Mouse (Mus musculus) cortical plate, adult 2 months (tissue): ENCODE results near the gene Syne1.

Experiments
- CTCF ChIP-seq: fragments of 200-500 bp; IDR thresholded peaks from 2 replicates; pipeline ENCODE4 v1.5.1; 2011; ENCODE audit warnings: mild to moderate bottlenecking, control low read depth, low read length; ENCODE audit not compliant: insufficient read depth; ENCODE audit errors: extremely low read depth
- POLR2A ChIP-seq: fragments of 200-500 bp; IDR thresholded peaks from 2 replicates; pipeline ENCODE4 v1.6.1; 2011; ENCODE audit warnings: mild to moderate bottlenecking, low read length, control low read depth; ENCODE audit not compliant: insufficient read depth; ENCODE audit errors: extremely low read depth

DNA sequence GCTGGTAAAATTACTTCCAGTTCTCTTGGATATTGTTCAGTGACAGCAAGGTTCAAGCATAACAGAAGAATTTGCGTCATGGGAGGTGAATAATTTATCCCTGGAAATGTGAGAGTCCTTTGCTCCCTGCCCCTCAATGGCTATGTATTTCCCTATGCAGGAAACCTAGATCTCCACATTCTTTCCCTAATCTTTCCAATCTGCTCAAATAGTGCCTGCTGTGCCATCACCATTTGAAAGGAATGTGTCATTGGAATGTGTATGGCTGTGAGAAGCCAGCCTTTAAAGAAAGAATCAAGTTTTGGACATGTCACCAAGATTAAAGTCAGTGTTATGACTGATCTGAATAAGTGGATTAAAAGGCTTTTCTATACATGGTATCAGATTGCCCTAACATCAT, 335.3 kb downstream of the Syne1 start:
- TF ChIP-seq CTCF (no peak), POLR2A (no peak)
